8 mouse cellular contexts compared by ENCODE assay signal in genomic region chrX:13070206-13070572, GRCm38 (mm10). TPM values are rescaled to one million over a fixed set of nuclear protein-coding genes. Genes with fewer than 3 reads are reported as not detected.
DNase-seq lines count a peak whose midpoint lies in the region; ATAC-seq and TF ChIP-seq lines count a peak whose summit lies in the region.

No protein-coding gene starts in this region.

- no peaks in the 10 kb centered on the region for H3K9me3 ChIP-seq in heart, postnatal 0 days (replicated peaks; ENCODE audit: control insufficient read depth, low read length)
- no peaks in the 10 kb centered on the region for H3K9me3 ChIP-seq in MEL (replicated peaks; ENCODE audit: insufficient read depth, low read length)
- no peaks in the 10 kb centered on the region for H3K9me3 ChIP-seq in forebrain, embryonic 16.5 days (ENCODE audit: control insufficient read depth, low read length)
- peaks cover 14% of the 10 kb centered on the region for H3K9me3 ChIP-seq in midbrain, embryonic 10.5 days (replicated peaks)

- DNase-seq in heart, postnatal 0 days (ENCODE audit: low spot score) = no peak
- no peak for DNase-seq in heart, adult 11 months
- no peak for DNase-seq in MEL (ENCODE audit: low read depth, low spot score)
- no peak for DNase-seq in midbrain, embryonic 10.5 days (ENCODE audit: low spot score)
- no peak for DNase-seq in ovary, postnatal 36 days (ENCODE audit: low spot score)
- DNase-seq in frontal cortex, postnatal 10 days (ENCODE audit: low spot score in 2 of 2) = no peak
- no peak for DNase-seq in urinary bladder, postnatal 25 days (ENCODE audit: low spot score)

- H3K27ac ChIP-seq in heart, postnatal 0 days (ENCODE audit: low read depth) = peak overlapping the region; percentile 96
- H3K27ac ChIP-seq in MEL (ENCODE audit: control insufficient read depth, low read depth, low read length) = peak overlapping the region; percentile 92
- H3K27ac ChIP-seq in forebrain, embryonic 16.5 days (ENCODE audit: low read length) = peak overlapping the region; percentile 93
- peak overlapping the region; percentile 95 for H3K27ac ChIP-seq in midbrain, embryonic 10.5 days (replicated peaks)

- peak overlapping the region; percentile 57 for H3K4me2 ChIP-seq in heart, postnatal 0 days (ENCODE audit: low read depth, low read length)
- peak overlapping the region; percentile 41 for H3K4me2 ChIP-seq in forebrain, embryonic 16.5 days (ENCODE audit: low read length)

- peak overlapping the region; percentile 90 for H3K4me3 ChIP-seq in heart, postnatal 0 days (ENCODE audit: low read depth, low read length)
- peak overlapping the region; percentile 74 to 96 for H3K4me3 ChIP-seq in MEL (ENCODE audit: control insufficient read depth in 1 of 2, insufficient read depth in 1 of 2, low read depth in 2 of 2, low read length in 2 of 2)
- peak overlapping the region; percentile 76 for H3K4me3 ChIP-seq in forebrain, embryonic 16.5 days (replicated peaks; ENCODE audit: low read length)
- peak overlapping the region; percentile 78 for H3K4me3 ChIP-seq in midbrain, embryonic 10.5 days

- 0 out of 2 replicates have a peak overlapping the region, but pooled peaks have one; percentile 47 for H3K9ac ChIP-seq in heart, postnatal 0 days (replicated peaks; ENCODE audit: low read depth, low read length)
- H3K9ac ChIP-seq in MEL (ENCODE audit: control insufficient read depth, low read depth, low read length, poor library complexity, severe bottlenecking) = peak overlapping the region; percentile 96
- H3K9ac ChIP-seq in forebrain, embryonic 16.5 days (replicated peaks; ENCODE audit: low read depth, low read length) = peak overlapping the region; percentile 50

- 26% methylated on average over 8 of the region's 8 CpGs for WGBS in heart, postnatal 0 days
- 33% methylated on average over 8 of the region's 8 CpGs for WGBS in forebrain, embryonic 16.5 days
- WGBS in midbrain, embryonic 10.5 days = 33% methylated on average over 8 of the region's 8 CpGs

- ATAC-seq in heart, postnatal 0 days (ENCODE audit: insufficient read depth, low read depth) = no peak
- no peak; the same call in 1 of the 2 replicates for ATAC-seq in forebrain, embryonic 16.5 days

- TF ChIP-seq RAD21 in MEL (IDR thresholded peaks at IDR 0.05; ENCODE audit: low read depth, low read length) = no peak

- TF ChIP-seq EP300 in heart, postnatal 0 days (IDR thresholded peaks at IDR 0.05; ENCODE audit: low read depth) = no peak
- no peak for TF ChIP-seq EP300 in MEL (IDR thresholded peaks at IDR 0.05; ENCODE audit: low read depth in 1 of 2, low read length in 2 of 2)

- no peak for TF ChIP-seq CTCF in heart, postnatal 0 days (IDR thresholded peaks at IDR 0.05; ENCODE audit: low read depth)
- TF ChIP-seq CTCF in MEL (IDR thresholded peaks at IDR 0.05 in 2 of 3, conservative IDR thresholded peaks at IDR 0.05 in 1 of 3; ENCODE audit: control insufficient read depth in 1 of 3, insufficient read depth in 1 of 3, low read depth in 2 of 3, low read length in 3 of 3, poor library complexity in 1 of 3, severe bottlenecking in 1 of 3) = no peak

- H3K27me3 ChIP-seq in heart, postnatal 0 days (ENCODE audit: control insufficient read depth, insufficient read depth, low read length) = 0 out of 2 replicates have a peak, but pooled peaks cover 6% of the 10 kb centered on the region
- H3K27me3 ChIP-seq in MEL (ENCODE audit: control insufficient read depth in 1 of 2, insufficient read depth in 2 of 2, low read length in 2 of 2) = no peaks in the 10 kb centered on the region
- H3K27me3 ChIP-seq in forebrain, embryonic 16.5 days (replicated peaks; ENCODE audit: control insufficient read depth, insufficient read depth, low read length) = no peaks in the 10 kb centered on the region
- peaks cover 33% of the 10 kb centered on the region for H3K27me3 ChIP-seq in midbrain, embryonic 10.5 days (ENCODE audit: low read depth, poor library complexity, severe bottlenecking)

- no peaks in the 10 kb centered on the region for H3K4me1 ChIP-seq in heart, postnatal 0 days (ENCODE audit: control insufficient read depth, insufficient read depth)
- peaks cover 6 to 16% of the 10 kb centered on the region in 2 experiments for H3K4me1 ChIP-seq in MEL (ENCODE audit: control insufficient read depth in 1 of 2, insufficient read depth in 2 of 2, low read length in 2 of 2)
- H3K4me1 ChIP-seq in forebrain, embryonic 16.5 days (replicated peaks; ENCODE audit: control insufficient read depth, insufficient read depth, low read length) = peaks cover 6% of the 10 kb centered on the region
- H3K4me1 ChIP-seq in midbrain, embryonic 10.5 days = 0 out of 2 replicates have a peak, but pooled peaks cover 7% of the 10 kb centered on the region

- no peak; a peak in 1 of 4 replicates for TF ChIP-seq POLR2A in MEL (IDR thresholded peaks at IDR 0.05; ENCODE audit: control insufficient read depth in 1 of 2, insufficient read depth in 1 of 2, low read depth in 1 of 2, low read length in 2 of 2, poor library complexity in 1 of 2)

- no peaks in the 10 kb centered on the region for H3K36me3 ChIP-seq in heart, postnatal 0 days (replicated peaks; ENCODE audit: control insufficient read depth, insufficient read depth, low read length)
- H3K36me3 ChIP-seq in MEL (ENCODE audit: control insufficient read depth in 1 of 2, insufficient read depth in 2 of 2, low read length in 2 of 2) = peaks cover 6 to 14% of the 10 kb centered on the region in 2 experiments
- no peaks in the 10 kb centered on the region for H3K36me3 ChIP-seq in forebrain, embryonic 16.5 days (ENCODE audit: control insufficient read depth, insufficient read depth)
- H3K36me3 ChIP-seq in midbrain, embryonic 10.5 days = 0 out of 2 replicates have a peak, but pooled peaks cover 4% of the 10 kb centered on the region

- peaks cover 27% of the 10 kb centered on the region for H3K79me2 ChIP-seq in MEL (ENCODE audit: control insufficient read depth, insufficient read depth, low read length, poor library complexity)

TF ChIP-seq in MEL, 35 proteins besides CTCF, POLR2A, EP300 and RAD21:
- TF ChIP-seq SMC3 (IDR thresholded peaks at IDR 0.05; ENCODE audit: low read depth, low read length) (no peak), RCOR1 (IDR thresholded peaks at IDR 0.05; ENCODE audit: low read depth, low read length) (no peak), KAT2A (conservative IDR thresholded peaks at IDR 0.05; ENCODE audit: low read depth, low read length) (peak; percentile 50; the same call in 1 of the 2 replicates)

RNA-seq across cellular contexts. Expression of gene Usp9x, which starts 1.1 kb away (rescaled TPM):
- total RNA-seq in heart, postnatal 0 days (2014; rRNA removed; ENCODE audit: low replicate concordance) = 128 and 165 TPM in 2 replicates
- polyA plus RNA-seq in heart, postnatal 0 days (2015; fragmentation: Nextera tagmentation; extraction: Ambion mirVana) = 13.2 and 17.1 TPM in 2 replicates
- total RNA-seq in MEL (2012; rRNA removed) = 118 and 147 TPM in 2 replicates
- 100 to 1,000 TPM in 1 of 2 experiments, 10 to 100 TPM in 1; 89.3 to 328 TPM for polyA plus RNA-seq in MEL (2012; ENCODE audit: insufficient read depth in 1 of 2, insufficient read length in 2 of 2, low read depth in 1 of 2, low replicate concordance in 2 of 2, missing spikeins in 1 of 2)
- polyA plus RNA-seq in forebrain, embryonic 16.5 days (2015; fragmentation: Nextera tagmentation; extraction: Ambion mirVana) = 43.0 and 52.3 TPM in 2 replicates
- polyA plus RNA-seq in midbrain, embryonic 10.5 days (2016; fragmentation: Nextera tagmentation; extraction: Ambion mirVana) = 29.1 and 39.2 TPM in 2 replicates
